Mouse (Mus musculus) embryonic facial prominence, embryonic 10.5 days (tissue): Measurements from ENCODE around the gene Fyb2. TPM values are rescaled to one million over a fixed set of nuclear protein-coding genes. Genes with fewer than 3 reads are reported as not detected.
A peak's percentile ranks its signal among the peaks of the same experiment; 100 is the strongest.

Experiments used
- DNase-seq: peaks from one replicate; pipeline ENCODE4 v3.0.0-alpha.2; 2017; ENCODE audit warnings: low spot score
- H3K27ac ChIP-seq: fragments of 300-500 bp; sonication (generic); replicated peaks from 2 replicates; pipeline ENCODE4 v1.5.1; 2016; ENCODE audit warnings: mild to moderate bottlenecking
- H3K27me3 ChIP-seq: fragments of 300-500 bp; sonication (generic); replicated peaks from 2 replicates; pipeline ENCODE4 v1.6.1; 2016; ENCODE audit warnings: low read depth, mild to moderate bottlenecking; ENCODE audit not compliant: poor library complexity, severe bottlenecking
- H3K36me3 ChIP-seq: fragments of 300-500 bp; sonication (generic); replicated peaks from 2 replicates; pipeline ENCODE4 v1.6.1; 2016; ENCODE audit warnings: mild to moderate bottlenecking, moderate library complexity
- H3K4me1 ChIP-seq: fragments of 300-500 bp; sonication (generic); 2 replicates; pipeline ENCODE4 v1.6.1; 2016
- H3K4me3 ChIP-seq: fragments of 300-500 bp; sonication (generic); 2 replicates; pipeline ENCODE4 v1.5.1; 2016; ENCODE audit warnings: mild to moderate bottlenecking, moderate library complexity
- H3K9me3 ChIP-seq: fragments of 300-500 bp; sonication (generic); 2 replicates; pipeline ENCODE4 v1.6.1; 2016; ENCODE audit warnings: mild to moderate bottlenecking
- WGBS: fragments of 180-500 bp; shearing (Covaris S2); methylation state at CpG from one replicate; pipeline ENCODE4 v1.1.7; 2016; 5-methylcytosine and 5-hydroxymethylcytosine counted together
- polyA plus RNA-seq: library from polyadenylated mRNA; unstranded; fragments of >200 nt; fragmentation: Nextera tagmentation; extraction: Ambion mirVana; gene quantifications from 2 replicates; pipeline ENCODE4 v1.2.1, GENCODE M21; 2016

The Fyb2 gene
- 0.14 and 0.21 TPM in 2 replicates for polyA plus RNA-seq

GRCm38 (mm10) chr4:104913291-104914129 lies at the start of gene Fyb2:
Gene Fyb2 (plus strand): TSS chr4:104913456.
- Histone ChIP-seq H3K9me3 (no peaks in the 10 kb centered on the region), H3K4me3 (peak within 1 kb of the TSS; percentile 42), H3K27ac (no peak within 1 kb of the TSS), H3K4me1 (peaks cover 17% of the 10 kb centered on the region), H3K36me3 (no peaks in the 10 kb centered on the region), H3K27me3 (peaks cover 30% of the 10 kb centered on the region)
- peak; percentile 24 for DNase-seq
- WGBS: 16% methylated on average over 23 of the region's 23 CpGs

GRCm38 (mm10) chr4:104864397-104864796 lies 48.9 kb upstream of the Fyb2 start:
- Histone ChIP-seq H3K27ac (no peak overlapping the region), H3K4me1 (peaks cover 15% of the 10 kb centered on the region), H3K27me3 (no peaks in the 10 kb centered on the region; the same call in 1 of the 2 replicates), H3K36me3 (no peaks in the 10 kb centered on the region), H3K4me3 (no peak overlapping the region), H3K9me3 (no peaks in the 10 kb centered on the region)
- DNase-seq: no peak
- 83% methylated on average over 1 of the region's 1 CpGs for WGBS

DNA sequence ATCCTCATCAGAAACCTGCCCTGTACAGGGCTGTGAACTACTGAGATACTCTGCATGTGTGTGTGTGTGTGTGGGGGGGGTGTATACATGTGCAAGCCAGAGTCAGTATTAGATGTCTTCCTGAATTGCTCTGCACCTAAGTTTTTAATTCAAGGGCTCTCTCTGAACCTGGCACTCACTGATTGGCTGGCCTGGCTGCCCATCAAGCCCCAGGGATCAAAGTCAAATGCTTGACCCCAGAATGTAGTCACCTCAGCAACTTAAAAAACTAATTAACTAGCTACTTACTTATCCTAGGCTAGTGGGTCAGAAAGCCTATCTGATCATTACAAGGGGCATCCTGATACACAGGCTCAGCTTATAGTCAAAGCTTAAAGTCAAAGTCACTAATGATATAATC lies 43.7 kb upstream of the Fyb2 start:
- H3K36me3 ChIP-seq: no peaks in the 10 kb centered on the region
- H3K4me3 ChIP-seq: no peak overlapping the region
- H3K9me3 ChIP-seq: no peaks in the 10 kb centered on the region
- peaks cover 15% of the 10 kb centered on the region for H3K4me1 ChIP-seq
- H3K27me3 ChIP-seq: no peaks in the 10 kb centered on the region
- DNase-seq: no peak
- H3K27ac ChIP-seq: no peak overlapping the region

DNA sequence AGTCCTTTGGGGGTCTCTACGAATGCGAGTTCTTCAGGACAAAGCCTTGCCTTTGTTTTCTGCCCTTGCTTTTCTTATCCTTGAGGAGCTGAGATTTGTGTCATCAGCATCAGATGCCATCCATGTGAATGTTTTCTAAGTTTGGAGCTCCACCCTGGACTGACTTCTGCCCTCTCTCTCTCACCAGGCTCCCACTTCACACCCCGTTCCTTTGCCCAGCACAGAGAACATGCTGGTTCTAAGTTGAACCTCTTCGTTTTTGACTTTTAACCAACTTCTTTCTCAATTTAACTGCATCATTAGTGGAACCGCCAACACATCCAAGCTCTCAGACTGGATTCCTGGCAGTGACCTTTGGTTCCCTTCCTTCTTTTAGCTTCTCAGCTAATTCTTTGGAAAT lies 43.1 kb upstream of the Fyb2 start:
- Histone ChIP-seq H3K4me1 (peaks cover 9% of the 10 kb centered on the region), H3K4me3 (no peak overlapping the region), H3K9me3 (no peaks in the 10 kb centered on the region), H3K27ac (no peak overlapping the region), H3K27me3 (no peaks in the 10 kb centered on the region), H3K36me3 (no peaks in the 10 kb centered on the region)
- WGBS: 84% methylated on average over 5 of the region's 5 CpGs
- DNase-seq: no peak

GRCm38 (mm10) chr4:104875832-104876231 lies 37.4 kb upstream of the Fyb2 start:
- Histone ChIP-seq H3K4me1 (no peaks in the 10 kb centered on the region), H3K9me3 (no peaks in the 10 kb centered on the region), H3K4me3 (no peak overlapping the region), H3K27me3 (no peaks in the 10 kb centered on the region), H3K27ac (no peak overlapping the region), H3K36me3 (no peaks in the 10 kb centered on the region)
- DNase-seq: no peak
- 75% methylated on average over 4 of the region's 4 CpGs for whole genome bisulfite sequencing

- Histone ChIP-seq H3K27me3 (no peaks in the 10 kb centered on the region), H3K27ac (no peak within 1 kb of the TSS), H3K4me3 (no peak within 1 kb of the TSS), H3K9me3 (no peaks in the 10 kb centered on the region), H3K36me3 (no peaks in the 10 kb centered on the region), H3K4me1 (no peaks in the 10 kb centered on the region)
- 84% methylated on average over 3 of the region's 3 CpGs for WGBS
- no peak for DNase-seq
Observed at GRCm38 (mm10) chr4:104876323-104876722, 36.9 kb upstream of the Fyb2 start, which contains the start of gene C8a. Gene C8a (minus strand): TSS chr4:104876398.

DNA sequence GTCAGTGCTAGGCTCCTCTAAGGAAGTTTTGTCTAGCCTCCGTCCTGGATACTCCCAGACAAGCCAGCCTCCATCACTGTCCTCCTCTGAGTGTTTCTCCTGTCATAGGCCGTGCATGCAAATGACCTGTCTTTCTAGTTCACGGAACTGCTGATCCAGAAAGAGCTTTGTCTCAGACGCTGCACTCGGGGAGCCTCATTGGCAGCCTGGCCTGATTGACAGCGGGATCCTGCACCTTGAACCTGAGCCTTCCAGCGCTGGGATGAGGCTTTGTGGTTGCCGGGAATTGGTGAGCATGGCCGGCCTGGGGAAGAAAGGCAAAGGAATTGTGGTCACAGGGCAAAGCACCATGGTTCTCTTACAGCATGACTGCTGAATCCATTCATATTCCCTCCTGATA lies 25.8 kb upstream of the Fyb2 start:
- Histone ChIP-seq H3K4me3 (no peak overlapping the region), H3K9me3 (no peaks in the 10 kb centered on the region), H3K27ac (no peak overlapping the region), H3K36me3 (no peaks in the 10 kb centered on the region), H3K27me3 (peaks cover 11% of the 10 kb centered on the region; the same call in 1 of the 2 replicates), H3K4me1 (peaks cover 4% of the 10 kb centered on the region; the same call in 1 of the 2 replicates)
- no peak for DNase-seq
- 63% methylated on average over 9 of the region's 9 CpGs for WGBS

- Histone ChIP-seq H3K4me3 (no peak overlapping the region), H3K27ac (no peak overlapping the region), H3K36me3 (no peaks in the 10 kb centered on the region), H3K27me3 (peaks cover 11% of the 10 kb centered on the region; the same call in 1 of the 2 replicates), H3K4me1 (peaks cover 8% of the 10 kb centered on the region; the same call in 1 of the 2 replicates), H3K9me3 (no peaks in the 10 kb centered on the region)
- DNase-seq: no peak
- 79% methylated on average over 9 of the region's 9 CpGs for WGBS
Observed at GRCm38 (mm10) chr4:104888499-104889262, 24.6 kb upstream of the Fyb2 start.

- Histone ChIP-seq H3K27me3 (peaks cover 7% of the 10 kb centered on the region; the same call in 1 of the 2 replicates), H3K9me3 (no peaks in the 10 kb centered on the region), H3K4me3 (no peak overlapping the region), H3K27ac (no peak overlapping the region), H3K36me3 (no peaks in the 10 kb centered on the region), H3K4me1 (peaks cover 8% of the 10 kb centered on the region; the same call in 1 of the 2 replicates)
- no peak for DNase-seq
- 89% methylated on average over 7 of the region's 7 CpGs for WGBS
Observed at GRCm38 (mm10) chr4:104891708-104892107, 21.5 kb upstream of the Fyb2 start.

DNA sequence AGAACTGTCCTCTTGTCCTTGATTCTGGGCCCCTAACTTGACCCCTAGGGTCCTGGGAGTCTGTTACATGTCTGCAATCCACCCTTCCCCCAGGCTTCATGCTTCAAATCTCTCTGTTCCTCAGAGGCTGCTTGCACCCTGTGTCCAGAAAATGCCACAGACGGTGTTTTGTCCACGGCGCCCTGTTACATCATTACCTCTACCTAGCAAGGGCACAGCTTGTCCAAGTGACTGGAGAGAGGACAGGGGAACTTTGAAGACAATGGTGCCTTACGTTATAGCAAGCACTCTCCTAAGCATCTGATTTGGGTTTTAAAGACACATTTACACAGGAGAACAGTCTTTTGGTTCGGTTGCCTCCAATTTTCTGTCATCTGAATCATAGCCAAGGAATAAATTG lies 19.7 kb upstream of the Fyb2 start:
- Histone ChIP-seq H3K27me3 (peaks cover 7% of the 10 kb centered on the region; the same call in 1 of the 2 replicates), H3K4me1 (0 out of 2 replicates have a peak, but pooled peaks cover 4% of the 10 kb centered on the region), H3K4me3 (no peak overlapping the region), H3K9me3 (no peaks in the 10 kb centered on the region), H3K27ac (no peak overlapping the region), H3K36me3 (no peaks in the 10 kb centered on the region)
- DNase-seq: no peak
- WGBS: 78% methylated on average over 5 of the region's 5 CpGs

GRCm38 (mm10) chr4:104894004-104894734 lies 19.1 kb upstream of the Fyb2 start:
- H3K9me3 ChIP-seq: no peaks in the 10 kb centered on the region
- no peak overlapping the region for H3K27ac ChIP-seq
- no peak overlapping the region for H3K4me3 ChIP-seq
- H3K27me3 ChIP-seq: peaks cover 7% of the 10 kb centered on the region; the same call in 1 of the 2 replicates
- DNase-seq: peak; percentile 63
- 55% methylated on average over 13 of the region's 13 CpGs for WGBS
- H3K4me1 ChIP-seq: 0 out of 2 replicates have a peak, but pooled peaks cover 4% of the 10 kb centered on the region
- H3K36me3 ChIP-seq: no peaks in the 10 kb centered on the region

GRCm38 (mm10) chr4:104902836-104903235 lies 10.4 kb upstream of the Fyb2 start:
- no peak overlapping the region for H3K4me3 ChIP-seq
- H3K4me1 ChIP-seq: no peaks in the 10 kb centered on the region
- no peaks in the 10 kb centered on the region for H3K27me3 ChIP-seq
- no peaks in the 10 kb centered on the region for H3K9me3 ChIP-seq
- WGBS: 85% methylated on average over 2 of the region's 2 CpGs
- no peaks in the 10 kb centered on the region for H3K36me3 ChIP-seq
- no peak for DNase-seq
- no peak overlapping the region for H3K27ac ChIP-seq
